Mouse (Mus musculus) mature B cell (primary cell): ENCODE results near the gene Nfs1.
"Not testable (repeated sequence)": the region's sequence is repeated elsewhere in the genome, so short reads cannot be mapped to it uniquely, and the experiment has no call there.

Experiments
- in situ Hi-C: fragments of 300-500 bp; cut with MboI; formaldehyde crosslinking; loops from 2 replicates; pipeline ENCODE4 v1.14.3; 2019

Gene Nfs1

DNA sequence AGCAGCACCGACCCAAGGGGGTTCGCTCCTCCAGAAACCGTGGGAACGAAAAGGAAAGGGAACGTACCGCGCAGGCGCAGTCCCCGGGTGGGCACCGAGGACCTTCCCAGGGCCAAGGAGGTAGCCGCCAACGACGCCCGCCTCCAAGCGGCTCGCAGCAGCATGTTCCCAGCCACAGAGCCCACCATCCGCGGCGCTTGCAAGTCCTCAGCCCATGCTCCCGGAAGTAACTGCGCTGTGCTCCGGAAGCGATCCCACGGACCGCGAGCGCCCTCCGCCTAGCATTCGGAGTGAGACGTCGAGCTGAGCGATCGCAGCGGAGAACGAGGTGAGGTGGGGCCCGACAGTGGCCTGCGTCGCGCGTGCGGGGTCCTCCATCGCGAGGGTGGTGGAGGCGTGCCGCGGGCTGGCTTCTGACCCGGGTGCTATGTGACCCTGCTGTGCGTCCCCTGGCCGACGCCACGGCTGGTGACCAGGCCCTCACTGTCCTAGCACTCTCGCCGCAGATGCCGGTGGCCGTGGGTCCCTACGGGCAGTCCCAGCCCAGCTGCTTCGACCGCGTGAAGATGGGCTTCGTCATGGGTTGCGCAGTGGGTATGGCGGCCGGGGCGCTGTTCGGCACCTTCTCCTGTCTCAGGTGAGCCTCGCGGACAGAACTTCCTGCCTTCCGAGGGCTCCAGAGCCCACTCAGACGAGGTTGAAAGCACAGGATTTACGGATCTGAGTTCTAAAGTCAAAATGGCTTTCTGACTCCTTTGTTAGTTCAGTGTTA is at the start of gene Nfs1, which contains the start of gene Romo1:
Nfs1 (minus strand) TSS at position 234 of the 772 bp plus-strand sequence.
Romo1 (plus strand) TSS at position 87 of the 772 bp plus-strand sequence.
- in situ Hi-C loops = no loop called here

DNA sequence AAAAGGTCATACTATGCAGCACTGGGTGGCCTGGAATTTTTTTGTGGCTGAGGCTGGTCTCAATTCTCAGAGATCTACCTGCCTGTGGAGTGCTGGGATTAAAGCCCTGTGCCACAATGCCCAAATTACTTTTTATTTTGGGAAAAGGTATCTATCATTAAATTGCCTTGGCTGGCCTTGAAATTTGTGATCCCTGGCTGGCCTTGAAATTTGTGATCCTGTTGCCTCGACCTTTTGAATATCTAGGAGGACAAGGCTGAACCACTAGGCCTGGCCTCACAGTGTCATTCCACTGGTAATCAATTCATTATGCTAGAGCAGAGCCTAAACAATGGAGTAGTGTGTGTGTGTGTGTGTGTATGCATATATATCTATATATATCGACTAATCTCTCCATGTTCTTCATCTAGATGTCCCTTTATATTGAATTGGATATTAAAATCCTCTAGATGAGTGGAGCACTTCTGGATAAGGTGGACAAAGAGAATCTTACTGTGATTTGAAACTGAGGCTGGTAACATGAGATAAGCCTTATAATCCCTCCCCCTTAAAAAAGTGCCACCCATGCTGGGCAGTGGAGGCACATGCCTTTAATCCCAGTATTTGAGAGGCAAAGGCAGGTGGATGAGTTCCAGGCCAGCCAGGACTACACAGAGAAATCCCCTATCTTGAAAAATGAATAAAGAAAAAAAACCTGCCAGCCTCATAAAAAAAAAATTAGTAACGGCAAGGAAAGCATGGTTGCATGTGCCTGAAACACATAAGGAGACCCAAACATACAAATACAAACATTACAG is 49.3 kb upstream of the Nfs1 start:
- in situ Hi-C loops = no loop called here

DNA sequence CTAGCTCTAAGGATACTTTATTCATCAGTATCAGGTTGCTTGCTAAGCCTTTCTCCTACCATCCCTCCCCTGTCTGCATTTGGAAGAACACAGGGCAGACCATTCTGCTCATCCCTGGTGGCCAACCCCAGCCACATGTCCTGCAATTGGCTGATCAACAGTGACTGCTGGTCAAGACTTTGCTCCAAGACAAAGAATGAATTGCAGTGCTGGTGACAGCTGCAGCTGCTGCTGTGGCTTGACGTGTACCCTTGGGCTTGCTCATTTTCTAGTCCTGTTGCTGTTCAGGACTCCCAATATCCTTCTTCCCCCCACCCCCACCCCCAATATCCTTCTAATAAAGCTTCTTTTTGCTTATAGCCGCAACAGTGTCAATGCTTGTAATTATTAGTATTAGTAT is 48.1 kb upstream of the Nfs1 start:
- in situ Hi-C loops = no loop called here

DNA sequence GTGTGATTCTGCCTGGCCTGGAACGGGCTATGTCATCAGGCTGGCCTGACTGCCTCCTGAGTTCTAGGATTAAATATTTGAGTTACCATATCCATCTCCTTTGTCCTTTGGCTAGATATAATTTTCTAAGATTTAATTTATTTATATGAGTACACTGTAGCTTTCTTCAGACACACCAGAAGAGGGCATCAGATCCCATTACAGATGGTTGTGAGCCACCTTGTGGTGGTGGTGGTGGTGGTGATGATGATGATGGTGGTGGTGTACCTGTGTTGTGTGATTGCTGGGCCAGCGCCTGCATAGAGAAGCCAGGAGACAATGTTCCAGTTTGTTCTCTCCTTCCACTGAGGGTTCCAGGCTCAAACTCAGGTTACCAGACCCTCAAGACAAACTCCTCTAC is 47.6 kb upstream of the Nfs1 start:
- in situ Hi-C loops = no loop called here

DNA sequence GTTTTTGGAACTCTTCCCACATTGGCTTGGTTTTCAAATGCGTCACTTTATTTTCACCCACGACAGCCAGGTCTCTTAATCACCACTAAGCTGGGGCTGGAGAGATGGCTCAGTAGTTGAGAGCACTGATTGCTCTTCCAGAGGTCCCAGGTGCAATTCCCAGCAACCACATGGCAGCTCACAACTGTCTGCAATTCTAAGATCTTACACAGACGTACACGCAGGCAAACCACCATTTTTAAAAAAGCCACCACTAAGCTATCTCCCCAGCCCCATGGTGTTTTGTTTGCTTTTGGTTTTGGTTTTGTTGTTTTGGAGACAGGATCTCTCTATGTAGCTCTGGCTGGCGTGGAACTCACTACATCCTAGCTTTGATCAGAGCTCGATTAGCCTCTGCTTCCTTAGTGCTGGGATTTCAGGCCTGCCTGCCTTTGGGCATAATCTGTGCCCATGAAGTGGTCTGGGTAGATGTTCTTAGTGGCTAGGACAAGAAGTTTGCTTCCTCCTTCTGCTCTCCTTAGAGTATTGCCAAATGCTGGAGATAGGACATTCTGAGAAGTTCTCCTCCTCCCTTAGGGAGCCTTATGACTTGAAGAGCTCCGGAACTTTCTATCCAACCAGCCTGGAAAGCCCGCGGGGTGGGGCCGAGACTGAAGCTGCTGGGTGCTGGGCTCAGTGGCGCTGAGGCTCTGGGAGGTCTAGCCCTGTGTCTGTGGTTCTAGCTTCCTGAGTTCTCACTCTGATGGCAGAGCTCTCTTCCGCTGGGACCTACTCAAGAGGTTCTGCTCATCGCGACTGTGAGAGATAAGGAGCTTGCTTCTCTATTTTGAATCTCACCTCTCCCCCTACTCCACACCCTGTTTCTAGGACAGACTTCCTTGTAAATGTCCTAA is 46.3 kb upstream of the Nfs1 start:
- in situ Hi-C loops = no loop called here

DNA sequence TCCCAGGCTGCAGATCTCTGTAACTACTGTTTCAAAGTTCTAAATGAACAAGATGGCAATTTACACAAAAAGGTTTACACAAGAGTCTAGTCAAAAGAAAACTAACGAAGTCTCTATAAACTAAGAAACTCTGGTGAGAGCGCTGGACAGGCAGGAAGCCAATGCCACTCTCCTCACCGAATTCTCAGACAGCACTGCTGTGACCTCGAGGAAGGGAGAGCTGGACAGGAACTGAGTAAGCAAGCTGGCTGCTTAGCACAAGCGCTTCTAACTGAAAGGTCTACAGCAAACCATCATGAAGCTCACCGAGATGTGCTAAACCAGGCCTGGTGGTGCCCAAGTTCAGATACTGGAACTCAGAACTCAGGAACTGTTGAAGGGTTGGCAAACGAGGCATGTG is 45.3 kb upstream of the Nfs1 start:
- in situ Hi-C loops = not testable (repeated sequence)

DNA sequence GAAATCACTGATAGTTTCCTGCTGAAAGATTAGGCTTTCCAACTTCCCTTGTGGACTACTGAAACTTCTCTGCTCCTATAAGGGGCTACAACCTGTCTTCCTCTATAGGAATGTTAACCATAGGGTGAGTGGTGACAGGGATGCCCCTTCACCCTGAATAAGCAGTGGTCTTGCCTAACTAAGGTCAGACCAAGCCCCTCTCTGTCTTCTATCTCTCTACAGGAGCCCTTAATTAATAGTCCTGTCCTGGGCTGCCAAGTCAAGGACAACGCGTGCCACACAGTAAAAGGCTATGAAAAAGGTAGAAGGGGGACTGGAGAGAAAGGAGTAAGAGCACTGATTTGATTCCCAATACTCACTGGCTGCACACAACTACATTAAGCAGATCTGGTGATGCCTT is 37.6 kb upstream of the Nfs1 start:
- in situ Hi-C loops = no loop called here

DNA sequence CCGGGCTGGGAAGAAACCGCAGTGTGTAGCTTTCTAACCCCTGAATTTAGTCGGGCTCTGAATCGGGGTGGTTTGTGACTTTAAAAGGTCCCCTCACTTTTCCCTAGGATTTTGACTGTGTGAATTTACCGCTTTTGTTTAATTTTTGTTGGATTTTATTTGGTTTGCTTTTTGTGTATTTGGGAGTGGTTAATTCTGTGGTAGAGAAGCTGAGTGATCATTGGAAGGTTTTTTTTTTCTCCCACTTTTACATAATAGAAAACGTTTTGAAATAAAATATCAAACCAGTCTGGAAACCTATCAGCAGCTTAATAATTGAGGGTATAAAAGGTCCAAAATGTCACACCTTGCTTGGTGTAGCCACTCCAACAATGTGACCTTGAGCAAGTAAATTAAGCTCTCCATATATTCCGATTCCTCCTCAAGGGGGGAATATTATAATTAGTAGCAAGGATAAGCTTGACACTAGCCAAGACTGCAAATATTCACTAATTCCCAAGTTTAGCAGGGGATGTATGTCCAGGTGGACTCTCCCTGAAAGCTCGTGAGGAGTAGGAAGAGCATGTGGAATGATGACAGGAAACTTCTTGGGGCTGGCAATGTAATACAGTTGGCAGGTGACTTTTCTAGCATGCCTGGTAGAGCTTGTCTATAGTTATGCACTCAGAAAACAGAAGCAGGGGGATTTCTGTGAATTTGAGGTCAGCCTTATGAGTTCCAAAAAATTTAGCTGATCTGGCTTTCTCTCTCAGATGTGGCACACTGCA is 37.0 kb upstream of the Nfs1 start:
- in situ Hi-C loops = no loop called here

DNA sequence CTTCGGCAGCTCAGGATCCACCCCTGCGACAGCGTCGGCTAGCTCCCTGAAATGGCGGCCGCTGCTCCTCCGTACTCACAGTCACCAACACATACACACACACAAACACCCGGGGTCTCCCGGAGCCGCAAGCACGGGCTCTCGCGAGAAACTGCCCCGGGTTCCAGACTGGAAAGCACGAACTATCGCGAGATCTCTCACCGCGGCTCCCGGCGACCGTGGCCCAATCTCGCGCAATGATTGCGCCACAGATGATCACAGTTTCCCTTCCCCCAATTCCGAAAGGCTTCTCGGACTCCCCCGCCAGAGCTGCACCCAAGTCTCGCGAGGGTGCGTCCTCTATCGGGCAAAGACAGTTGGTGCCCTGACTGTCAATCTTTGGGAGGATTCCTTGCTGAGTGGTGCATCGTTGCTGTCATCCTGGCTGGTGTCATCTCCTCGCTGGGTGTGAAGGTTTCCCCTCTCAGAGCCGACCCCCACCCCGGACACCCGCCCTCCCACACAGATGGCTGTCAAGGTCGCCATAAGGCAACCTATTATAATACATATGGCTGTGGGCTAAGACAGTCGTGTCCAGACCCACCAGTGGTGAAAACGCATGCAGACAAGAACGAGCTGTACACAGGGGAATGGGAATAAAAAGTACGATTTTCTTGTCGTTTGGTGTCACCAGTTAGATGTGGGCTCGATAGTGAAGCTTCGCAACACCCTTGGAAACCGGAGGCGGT is 36.3 kb upstream of the Nfs1 start, which contains the start of gene Rbm39:
Rbm39 (minus strand) TSS at position 145 of the 728 bp plus-strand sequence.
- in situ Hi-C loops = no loop called here

DNA sequence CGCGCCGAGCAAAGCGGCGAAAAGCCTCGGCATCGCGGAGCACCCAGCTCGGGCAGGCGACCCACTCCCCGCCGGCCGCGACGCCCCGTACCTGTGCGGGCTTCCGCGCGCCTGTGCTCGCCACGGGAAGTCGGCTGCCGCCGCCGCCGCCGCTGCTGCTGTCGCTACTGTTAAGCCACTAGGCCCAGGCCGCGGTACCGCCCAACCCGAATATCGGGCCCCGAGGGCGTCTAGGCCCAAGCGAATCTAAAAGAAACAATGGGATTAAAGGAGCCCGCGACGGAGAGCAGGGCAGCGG is 35.8 kb upstream of the Nfs1 start:
- in situ Hi-C loops = no loop called here

DNA sequence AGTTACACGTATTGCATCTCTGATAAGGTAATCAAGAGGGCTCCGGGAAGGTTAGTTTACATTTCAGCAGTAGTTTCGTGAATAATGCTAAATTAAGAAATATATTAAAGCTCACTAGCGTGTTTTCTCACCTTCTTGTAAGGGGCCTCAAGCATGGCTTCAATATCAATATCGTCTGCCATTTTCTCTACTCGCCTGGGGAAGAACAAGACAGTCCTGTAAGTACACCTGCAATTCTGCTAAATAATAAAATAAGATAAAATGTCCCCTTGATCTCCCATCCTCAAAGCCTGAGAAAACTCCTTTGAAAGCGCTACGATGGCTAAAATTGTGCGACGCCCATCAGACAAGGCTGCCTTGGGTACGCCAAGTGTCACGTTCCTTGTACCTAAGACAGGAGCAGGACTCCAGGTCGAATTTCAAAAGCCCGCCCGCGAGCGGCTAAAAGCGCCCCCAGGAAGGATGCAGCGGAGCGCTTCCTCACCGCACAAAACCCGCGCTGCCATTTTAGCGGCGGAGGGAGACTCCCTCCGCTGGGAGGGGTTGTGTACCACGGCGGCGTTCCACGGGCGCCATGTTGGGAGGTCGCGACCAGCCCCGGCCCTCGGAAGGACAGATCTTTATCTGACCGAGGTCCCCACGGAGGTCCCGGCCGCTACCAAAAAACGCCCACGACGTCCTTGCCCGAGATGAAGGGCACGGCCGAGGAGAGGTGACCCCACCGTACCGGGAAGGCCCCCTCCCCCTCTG is 35.2 kb upstream of the Nfs1 start:
- in situ Hi-C loops = no loop called here

DNA sequence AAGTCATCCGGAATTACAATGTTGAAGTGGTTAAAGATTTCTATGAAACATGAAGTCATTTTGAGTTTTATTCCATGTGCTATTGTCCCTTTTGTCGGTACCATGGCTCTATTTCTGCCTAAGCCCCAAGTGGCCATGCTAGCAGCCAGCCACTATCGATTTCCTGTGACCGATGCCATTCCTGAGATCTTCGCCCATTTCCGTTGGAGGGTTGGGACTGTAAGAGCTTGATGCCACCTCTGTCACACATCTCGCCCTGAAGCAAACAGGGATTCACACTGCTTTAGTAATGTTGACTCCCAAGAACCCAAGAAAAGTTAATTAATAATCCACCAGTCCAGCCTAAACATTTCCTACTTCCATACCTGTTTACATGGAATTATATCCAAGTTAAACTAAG is 33.7 kb upstream of the Nfs1 start:
- in situ Hi-C loops = no loop called here

DNA sequence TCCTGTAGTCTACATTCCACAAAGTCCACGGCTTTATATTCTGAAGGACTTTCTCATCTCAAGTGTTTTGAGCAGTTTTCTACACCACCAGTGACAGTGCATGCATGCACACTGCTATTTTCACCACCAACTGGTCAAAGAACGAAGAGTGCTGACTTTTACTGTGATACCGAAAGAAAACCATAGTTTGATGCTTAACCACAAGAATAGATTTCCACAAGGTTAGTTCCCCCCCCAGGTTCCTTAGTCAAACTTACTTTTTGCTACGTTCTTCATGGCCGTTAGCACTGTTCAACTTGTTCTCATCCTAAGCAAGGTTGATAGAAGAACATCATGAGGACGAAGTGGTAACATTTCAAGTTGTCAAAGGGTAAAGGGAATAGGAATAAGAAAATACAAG is 33.1 kb upstream of the Nfs1 start:
- in situ Hi-C loops = no loop called here

DNA sequence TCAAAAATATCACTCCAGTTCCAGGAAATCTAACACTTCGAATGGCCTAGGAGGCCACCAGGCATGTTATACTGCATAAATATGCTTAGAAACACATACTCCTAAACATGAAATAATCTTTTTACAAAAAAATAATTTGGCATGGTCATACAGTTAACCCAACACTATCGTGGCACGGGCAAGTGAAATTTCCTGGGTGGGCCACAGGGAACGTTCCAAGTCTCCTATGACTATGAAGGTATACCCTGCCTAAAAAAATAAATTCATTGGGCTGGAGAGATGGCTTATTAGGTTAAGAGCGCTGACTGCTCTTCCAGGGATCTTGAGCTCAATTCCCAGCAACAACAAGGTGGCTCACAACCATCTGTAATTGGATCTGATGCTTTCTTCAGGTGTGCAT is 22.6 kb upstream of the Nfs1 start:
- in situ Hi-C loops = no loop called here

DNA sequence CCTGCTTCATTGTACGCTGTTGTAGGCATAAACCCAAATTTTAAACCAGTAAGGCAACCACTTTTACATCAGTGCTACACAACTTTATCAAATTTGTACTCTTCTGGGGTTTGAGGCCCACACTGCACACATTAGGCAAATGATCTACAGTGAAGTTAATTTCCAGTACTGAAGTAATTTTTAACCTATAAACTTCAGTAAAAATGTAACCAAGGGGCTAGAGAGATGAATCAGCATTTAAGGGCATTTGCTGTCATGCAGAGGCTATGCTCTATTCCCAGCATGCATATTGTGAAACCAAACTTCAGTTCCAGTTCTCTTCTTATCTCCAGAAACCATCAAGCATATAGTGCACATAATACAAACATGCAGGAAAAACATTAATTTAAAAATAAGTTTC is 21.5 kb upstream of the Nfs1 start:
- in situ Hi-C loops = no loop called here

DNA sequence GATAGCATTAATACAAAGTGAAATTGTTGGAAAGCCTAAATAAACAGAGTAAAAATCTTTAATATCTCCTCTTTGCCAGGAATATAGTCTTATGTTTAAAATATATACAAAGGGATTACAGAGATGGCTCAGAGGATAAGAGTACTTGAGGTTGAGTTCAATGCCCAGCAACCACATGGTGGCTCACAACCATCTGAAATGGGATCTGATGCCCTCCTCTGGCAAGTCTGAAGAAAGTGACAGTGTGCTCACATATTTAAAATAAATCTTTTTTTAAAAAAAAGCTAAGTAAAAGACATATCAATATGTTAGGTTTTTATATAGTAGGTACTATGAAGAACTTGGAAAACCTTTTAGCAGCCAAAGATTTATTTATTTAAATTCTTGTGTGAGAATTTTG is 7.6 kb upstream of the Nfs1 start:
- in situ Hi-C loops = no loop called here

DNA sequence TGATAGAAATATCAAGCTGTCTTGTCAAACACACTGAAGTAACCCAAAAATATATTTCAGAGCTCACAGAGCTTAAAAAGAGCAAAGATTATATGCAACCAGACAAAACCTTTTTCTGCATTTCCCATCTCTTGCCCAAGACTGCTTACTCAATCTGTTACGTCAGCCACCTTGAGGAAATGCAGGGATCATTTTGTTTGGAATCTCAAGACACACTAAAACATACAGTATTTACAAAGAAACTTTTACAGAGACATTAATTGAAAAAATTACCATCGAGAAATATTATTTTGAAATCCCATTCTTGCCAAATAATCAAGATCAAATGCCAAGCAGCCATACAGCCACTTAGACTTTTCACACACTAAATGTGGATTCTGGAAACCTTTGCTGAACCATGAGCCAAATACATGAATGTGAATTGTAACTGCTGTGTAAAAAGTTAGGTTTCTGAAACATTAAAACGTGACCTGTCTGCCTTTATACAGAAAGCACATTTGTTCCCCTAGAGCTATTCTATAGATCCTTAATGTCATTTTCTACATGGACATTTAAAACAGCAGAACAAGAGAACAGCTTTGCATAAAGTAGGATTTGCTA is 3.4 kb upstream of the Nfs1 start:
- in situ Hi-C loops = no loop called here

DNA sequence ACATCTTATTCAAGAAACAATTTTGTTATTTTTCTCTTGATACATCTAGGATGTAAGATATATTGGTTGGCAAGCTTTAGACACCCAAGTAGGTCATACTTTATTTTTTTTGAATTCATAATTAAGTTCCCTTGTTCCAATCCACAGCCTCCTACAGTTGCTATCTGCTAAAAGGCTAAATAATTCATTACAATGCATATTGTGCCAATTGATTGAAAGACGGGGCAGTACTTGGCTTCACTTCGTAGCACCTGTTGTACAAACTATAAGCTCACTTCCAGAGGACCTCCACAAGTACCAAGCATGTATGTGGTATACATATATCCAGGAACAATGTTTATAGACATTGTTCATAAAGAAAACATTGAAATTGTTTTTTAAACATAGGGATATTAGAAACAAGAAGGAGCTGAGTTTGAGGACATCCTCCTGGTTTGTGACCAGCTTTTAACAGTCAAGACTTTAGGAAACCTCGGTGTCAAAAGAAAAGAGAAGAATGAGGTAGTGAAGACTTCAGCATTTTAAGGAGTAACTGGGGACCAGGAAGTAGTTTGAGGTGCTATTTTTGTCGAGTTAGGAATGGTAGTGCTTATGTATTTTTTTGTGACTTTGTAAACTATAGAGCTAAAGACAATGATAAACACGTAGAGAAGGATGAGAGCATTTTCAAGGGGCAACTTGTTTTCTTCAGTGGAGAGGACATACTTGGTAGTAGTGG is 2.4 kb upstream of the Nfs1 start:
- in situ Hi-C loops = no loop called here

DNA sequence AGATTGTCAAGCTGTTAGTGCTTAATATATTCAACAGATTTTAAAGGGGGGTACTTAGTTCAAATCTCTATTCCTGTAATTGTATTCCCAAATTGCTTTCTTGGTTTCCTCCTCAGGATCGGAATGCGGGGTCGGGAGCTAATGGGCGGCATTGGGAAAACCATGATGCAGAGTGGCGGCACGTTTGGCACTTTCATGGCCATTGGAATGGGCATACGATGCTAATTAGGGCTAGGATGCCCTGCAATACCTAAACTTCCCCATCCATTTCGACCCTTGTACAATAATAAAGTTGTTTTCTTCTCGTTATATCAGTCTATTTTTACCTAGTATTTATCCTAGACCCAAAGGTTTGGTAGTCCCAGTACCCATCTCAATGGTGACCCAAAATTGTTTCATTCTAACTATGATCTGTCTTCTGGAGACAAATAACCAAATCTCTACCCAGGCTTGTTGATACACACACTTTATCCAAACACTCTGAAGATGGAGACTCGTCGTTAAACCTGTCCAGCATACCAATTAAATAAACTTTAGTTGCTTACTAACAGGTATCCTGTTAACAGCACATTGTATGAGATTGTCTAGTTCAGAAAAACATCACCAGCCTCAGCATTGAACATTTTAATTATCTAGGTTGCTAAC is 1.6 kb upstream of the Nfs1 start:
- in situ Hi-C loops = no loop called here
